Mouse (Mus musculus) hindbrain, embryonic 14.5 days (tissue): ENCODE results near the gene Pdlim7. TPM values are rescaled to one million over a fixed set of nuclear protein-coding genes. Genes with fewer than 3 reads are reported as not detected.

Experiments
- ATAC-seq: fragments of 200-750 bp; cut with Nextera tagmentation; 2 replicates; pipeline ENCODE4 v1.8.0; 2017; ENCODE audit warnings: moderate number of reproducible peaks, mild to moderate bottlenecking, moderate TSS enrichment, moderate library complexity; ENCODE audit not compliant: low FRiP score
- DNase-seq: peaks from one replicate; pipeline ENCODE4 v3.0.0-alpha.2; 2015; ENCODE audit warnings: low spot score
- H3K27ac ChIP-seq: fragments of 300-500 bp; sonication (generic); 2 replicates; pipeline ENCODE4 v1.5.1; 2014; ENCODE audit warnings: mild to moderate bottlenecking, moderate library complexity
- H3K27me3 ChIP-seq: fragments of 300-500 bp; sonication (generic); 2 replicates; pipeline ENCODE4 v1.6.1; 2014; ENCODE audit warnings: mild to moderate bottlenecking, low read length, mixed read lengths; ENCODE audit not compliant: control insufficient read depth, insufficient read depth
- H3K36me3 ChIP-seq: fragments of 300-500 bp; sonication (generic); replicated peaks from 2 replicates; pipeline ENCODE4 v1.6.1; 2014; ENCODE audit not compliant: control insufficient read depth, insufficient read depth
- H3K4me1 ChIP-seq: fragments of 300-500 bp; sonication (generic); replicated peaks from 2 replicates; pipeline ENCODE4 v1.6.1; 2014; ENCODE audit warnings: antibody characterized with exemption, low read length, mixed read lengths; ENCODE audit not compliant: control insufficient read depth, insufficient read depth
- H3K4me2 ChIP-seq: fragments of 300-500 bp; sonication (generic); replicated peaks from 2 replicates; pipeline ENCODE4 v1.6.1; 2014; ENCODE audit warnings: mild to moderate bottlenecking, moderate library complexity
- H3K4me3 ChIP-seq: fragments of 300-500 bp; sonication (generic); replicated peaks from 2 replicates; pipeline ENCODE4 v1.5.1; 2014; ENCODE audit warnings: mild to moderate bottlenecking, low read length
- H3K9ac ChIP-seq: fragments of 300-500 bp; sonication (generic); 2 replicates; pipeline ENCODE4 v1.6.1; 2014
- H3K9me3 ChIP-seq: fragments of 300-500 bp; sonication (generic); 2 replicates; pipeline ENCODE4 v1.6.1; 2016; ENCODE audit warnings: low read length; ENCODE audit not compliant: control insufficient read depth
- WGBS: fragments of 180-500 bp; shearing (Covaris S2); extraction: QIAGEN DNeasy Blood & Tissue Kit; methylation state at CpG from one replicate; pipeline ENCODE4 v1.1.7; 2014; 5-methylcytosine and 5-hydroxymethylcytosine counted together
- polyA plus RNA-seq: library from polyadenylated mRNA; unstranded; fragments of >200 nt; fragmentation: Nextera tagmentation; extraction: Ambion mirVana; gene quantifications from 2 replicates; pipeline ENCODE4 v1.2.1, GENCODE M21; 2014

Gene Pdlim7
- polyA plus RNA-seq, 1 experiment from 2014 or later: 139 TPM

GRCm38 (mm10) chr13:55536194-55537175 lies 23.0 kb upstream of the Pdlim7 start, which contains the start of gene Ddx41:
Gene Ddx41 (minus strand): TSS chr13:55536658.
- DNase-seq (peak; percentile 98), ATAC-seq (peak; percentile 97)
- no peaks in the 10 kb centered on the region for H3K27me3 ChIP-seq
- peak within 1 kb of the TSS; percentile 84 for H3K27ac ChIP-seq
- H3K36me3 ChIP-seq: peaks cover 80% of the 10 kb centered on the region
- H3K9ac ChIP-seq: peak within 1 kb of the TSS; percentile 86
- WGBS: under 1% methylated on average over 70 of the region's 70 CpGs
- H3K4me1 ChIP-seq: peaks cover 9% of the 10 kb centered on the region
- H3K4me2 ChIP-seq: peak within 1 kb of the TSS; percentile 83
- H3K4me3 ChIP-seq: peak within 1 kb of the TSS; percentile 77
- H3K9me3 ChIP-seq: no peaks in the 10 kb centered on the region

- ATAC-seq (no peak), DNase-seq (no peak)
- H3K27ac ChIP-seq: peak overlapping the region; percentile 84
- H3K9me3 ChIP-seq: no peaks in the 10 kb centered on the region
- 21% methylated on average over 17 of the region's 17 CpGs for WGBS
- H3K36me3 ChIP-seq: peaks cover 80% of the 10 kb centered on the region
- H3K27me3 ChIP-seq: no peaks in the 10 kb centered on the region
- peak overlapping the region; percentile 77 for H3K4me3 ChIP-seq
- peak overlapping the region; percentile 86 for H3K9ac ChIP-seq
- H3K4me1 ChIP-seq: peaks cover 9% of the 10 kb centered on the region
- peak overlapping the region; percentile 83 for H3K4me2 ChIP-seq
Observed at GRCm38 (mm10) chr13:55535796-55536193, 22.3 kb upstream of the Pdlim7 start.

- DNase-seq (no peak), ATAC-seq (no peak)
- Histone ChIP-seq H3K4me2 (peak overlapping the region; percentile 83), H3K36me3 (peaks cover 79% of the 10 kb centered on the region), H3K27me3 (no peaks in the 10 kb centered on the region), H3K9me3 (no peaks in the 10 kb centered on the region), H3K9ac (peak overlapping the region; percentile 86), H3K27ac (no peak overlapping the region), H3K4me3 (peak overlapping the region; percentile 77), H3K4me1 (peaks cover 9% of the 10 kb centered on the region)
- 93% methylated on average over 15 of the region's 15 CpGs for WGBS
Observed at GRCm38 (mm10) chr13:55535191-55535590, 21.7 kb upstream of the Pdlim7 start.

- WGBS: 84% methylated on average over 8 of the region's 8 CpGs
- Histone ChIP-seq H3K27ac (no peak within 1 kb of the TSS), H3K4me3 (no peak within 1 kb of the TSS), H3K4me1 (no peaks in the 10 kb centered on the region), H3K9me3 (no peaks in the 10 kb centered on the region), H3K36me3 (peaks cover 56% of the 10 kb centered on the region), H3K4me2 (no peak within 1 kb of the TSS), H3K27me3 (no peaks in the 10 kb centered on the region), H3K9ac (no peak within 1 kb of the TSS)
- ATAC-seq (no peak), DNase-seq (no peak)
Observed at GRCm38 (mm10) chr13:55529198-55529915, 15.9 kb upstream of the Pdlim7 start, which contains the start of gene Dok3. Gene Dok3 (minus strand): TSS chr13:55529296.

GRCm38 (mm10) chr13:55527834-55528772 lies 14.6 kb upstream of the Pdlim7 start:
- Histone ChIP-seq H3K9ac (no peak overlapping the region), H3K27ac (no peak overlapping the region), H3K27me3 (no peaks in the 10 kb centered on the region), H3K4me2 (no peak overlapping the region), H3K4me1 (no peaks in the 10 kb centered on the region), H3K9me3 (no peaks in the 10 kb centered on the region), H3K4me3 (no peak overlapping the region), H3K36me3 (peaks cover 44% of the 10 kb centered on the region)
- DNase-seq (no peak), ATAC-seq (no peak)
- WGBS: 87% methylated on average over 18 of the region's 18 CpGs

- no peak overlapping the region for H3K27ac ChIP-seq
- no peak overlapping the region for H3K9ac ChIP-seq
- no peak for DNase-seq
- WGBS: 80% methylated on average over 16 of the region's 16 CpGs
- no peak overlapping the region for H3K4me2 ChIP-seq
- no peaks in the 10 kb centered on the region for H3K27me3 ChIP-seq
- no peak overlapping the region for H3K4me3 ChIP-seq
- ATAC-seq: no peak
- no peaks in the 10 kb centered on the region for H3K4me1 ChIP-seq
- H3K36me3 ChIP-seq: peaks cover 35% of the 10 kb centered on the region
- H3K9me3 ChIP-seq: no peaks in the 10 kb centered on the region
Observed at GRCm38 (mm10) chr13:55527212-55527611, 13.7 kb upstream of the Pdlim7 start.

GRCm38 (mm10) chr13:55525733-55526553 lies 12.5 kb upstream of the Pdlim7 start:
- Histone ChIP-seq H3K9me3 (no peaks in the 10 kb centered on the region), H3K4me3 (no peak overlapping the region), H3K27ac (no peak overlapping the region), H3K4me2 (no peak overlapping the region), H3K36me3 (peaks cover 22% of the 10 kb centered on the region), H3K4me1 (no peaks in the 10 kb centered on the region), H3K9ac (no peak overlapping the region), H3K27me3 (no peaks in the 10 kb centered on the region)
- no peak for DNase-seq
- WGBS: 81% methylated on average over 15 of the region's 16 CpGs
- ATAC-seq: no peak

- Histone ChIP-seq H3K4me2 (no peak overlapping the region), H3K4me3 (no peak overlapping the region), H3K4me1 (no peaks in the 10 kb centered on the region), H3K9me3 (no peaks in the 10 kb centered on the region), H3K27ac (no peak overlapping the region), H3K27me3 (no peaks in the 10 kb centered on the region), H3K36me3 (peaks cover 5% of the 10 kb centered on the region; the same call in 1 of the 2 replicates), H3K9ac (no peak overlapping the region)
- DNase-seq (no peak), ATAC-seq (no peak)
- 92% methylated on average over 23 of the region's 23 CpGs for WGBS
Observed at GRCm38 (mm10) chr13:55523951-55524600, 10.6 kb upstream of the Pdlim7 start.
